Mouse (Mus musculus) hindbrain, embryonic 14.5 days (tissue): ENCODE data around the gene Olfr1370. TPM values are rescaled to one million over a fixed set of nuclear protein-coding genes. Genes with fewer than 3 reads are reported as not detected.

Source experiments
- ATAC-seq: fragments of 200-750 bp; cut with Nextera tagmentation; 2 replicates; pipeline ENCODE4 v1.8.0; 2017; ENCODE audit warnings: moderate number of reproducible peaks, mild to moderate bottlenecking, moderate TSS enrichment, moderate library complexity; ENCODE audit not compliant: low FRiP score
- DNase-seq: peaks from one replicate; pipeline ENCODE4 v3.0.0-alpha.2; 2015; ENCODE audit warnings: low spot score
- H3K27ac ChIP-seq: fragments of 300-500 bp; sonication (generic); 2 replicates; pipeline ENCODE4 v1.5.1; 2014; ENCODE audit warnings: mild to moderate bottlenecking, moderate library complexity
- H3K27me3 ChIP-seq: fragments of 300-500 bp; sonication (generic); 2 replicates; pipeline ENCODE4 v1.6.1; 2014; ENCODE audit warnings: mild to moderate bottlenecking, low read length, mixed read lengths; ENCODE audit not compliant: control insufficient read depth, insufficient read depth
- H3K36me3 ChIP-seq: fragments of 300-500 bp; sonication (generic); replicated peaks from 2 replicates; pipeline ENCODE4 v1.6.1; 2014; ENCODE audit not compliant: control insufficient read depth, insufficient read depth
- H3K4me1 ChIP-seq: fragments of 300-500 bp; sonication (generic); replicated peaks from 2 replicates; pipeline ENCODE4 v1.6.1; 2014; ENCODE audit warnings: antibody characterized with exemption, low read length, mixed read lengths; ENCODE audit not compliant: control insufficient read depth, insufficient read depth
- H3K4me2 ChIP-seq: fragments of 300-500 bp; sonication (generic); replicated peaks from 2 replicates; pipeline ENCODE4 v1.6.1; 2014; ENCODE audit warnings: mild to moderate bottlenecking, moderate library complexity
- H3K4me3 ChIP-seq: fragments of 300-500 bp; sonication (generic); replicated peaks from 2 replicates; pipeline ENCODE4 v1.5.1; 2014; ENCODE audit warnings: mild to moderate bottlenecking, low read length
- H3K9ac ChIP-seq: fragments of 300-500 bp; sonication (generic); 2 replicates; pipeline ENCODE4 v1.6.1; 2014
- H3K9me3 ChIP-seq: fragments of 300-500 bp; sonication (generic); 2 replicates; pipeline ENCODE4 v1.6.1; 2016; ENCODE audit warnings: low read length; ENCODE audit not compliant: control insufficient read depth
- WGBS: fragments of 180-500 bp; shearing (Covaris S2); extraction: QIAGEN DNeasy Blood & Tissue Kit; methylation state at CpG from one replicate; pipeline ENCODE4 v1.1.7; 2014; 5-methylcytosine and 5-hydroxymethylcytosine counted together
- polyA plus RNA-seq: library from polyadenylated mRNA; unstranded; fragments of >200 nt; fragmentation: Nextera tagmentation; extraction: Ambion mirVana; gene quantifications from 2 replicates; pipeline ENCODE4 v1.2.1, GENCODE M21; 2014

The Olfr1370 gene
- polyA plus RNA-seq, 1 experiment from 2014 or later, result not detected

- WGBS, result 78% methylated on average over 3 of the region's 3 CpGs
- DNase-seq (peak; percentile 72), ATAC-seq (no peak; the same call in 1 of the 2 replicates)
- Histone ChIP-seq H3K9ac (no peak overlapping the region), H3K4me3 (no peak overlapping the region), H3K4me2 (no peak overlapping the region), H3K27ac (no peak overlapping the region), H3K27me3 (no peaks in the 10 kb centered on the region), H3K36me3 (no peaks in the 10 kb centered on the region), H3K4me1 (no peaks in the 10 kb centered on the region), H3K9me3 (no peaks in the 10 kb centered on the region)
Measured at GRCm38 (mm10) chr13:21035011-21035410, 39.7 kb downstream of the Olfr1370 start.

- ATAC-seq, result peak; percentile 75; the same call in 1 of the 2 replicates
- 42% methylated on average over 3 of the region's 3 CpGs for WGBS
Measured at GRCm38 (mm10) chr13:21033176-21033575, 41.6 kb downstream of the Olfr1370 start.

GRCm38 (mm10) chr13:21024831-21025230 is 49.9 kb downstream of the Olfr1370 start:
- 94% methylated on average over 5 of the region's 5 CpGs for WGBS
- Histone ChIP-seq H3K9ac (no peak overlapping the region), H3K27ac (no peak overlapping the region), H3K27me3 (no peaks in the 10 kb centered on the region), H3K4me1 (no peaks in the 10 kb centered on the region), H3K9me3 (no peaks in the 10 kb centered on the region), H3K4me3 (no peak overlapping the region), H3K36me3 (no peaks in the 10 kb centered on the region), H3K4me2 (no peak overlapping the region)
- ATAC-seq (no peak), DNase-seq (no peak)

More at GRCm38 (mm10) chr13:21033176-21033575, 41.6 kb downstream of the Olfr1370 start:
- Histone ChIP-seq H3K9ac (no peak overlapping the region), H3K27me3 (no peaks in the 10 kb centered on the region), H3K4me1 (no peaks in the 10 kb centered on the region), H3K9me3 (no peaks in the 10 kb centered on the region), H3K27ac (no peak overlapping the region), H3K36me3 (no peaks in the 10 kb centered on the region), H3K4me2 (no peak overlapping the region), H3K4me3 (no peak overlapping the region)
- DNase-seq, result peak; percentile 65

Other genes with a start within 250 kb of the Olfr1370 start
- gene Olfr1369-ps1, start 36.5 kb upstream of the Olfr1370 start, polyA plus RNA-seq, result not detected in 2 replicates
- not detected in 2 replicates for gene Olfr263, start 54.7 kb upstream of the Olfr1370 start, polyA plus RNA-seq
- not detected in 2 replicates for gene Olfr1368, start 70.9 kb upstream of the Olfr1370 start, polyA plus RNA-seq
- gene Trim27, start 104.5 kb upstream of the Olfr1370 start, polyA plus RNA-seq, result 75.5 and 87.8 TPM in 2 replicates
- not detected in 2 replicates for gene Gpx5, start 217.8 kb upstream of the Olfr1370 start, polyA plus RNA-seq
- gene Gpx6, start 237.2 kb upstream of the Olfr1370 start, polyA plus RNA-seq, result 0.15 TPM in 1 of 2 replicates, not detected in the other